Mouse (Mus musculus): ENCODE results near the gene Arid1b.

The Arid1b gene

DNA sequence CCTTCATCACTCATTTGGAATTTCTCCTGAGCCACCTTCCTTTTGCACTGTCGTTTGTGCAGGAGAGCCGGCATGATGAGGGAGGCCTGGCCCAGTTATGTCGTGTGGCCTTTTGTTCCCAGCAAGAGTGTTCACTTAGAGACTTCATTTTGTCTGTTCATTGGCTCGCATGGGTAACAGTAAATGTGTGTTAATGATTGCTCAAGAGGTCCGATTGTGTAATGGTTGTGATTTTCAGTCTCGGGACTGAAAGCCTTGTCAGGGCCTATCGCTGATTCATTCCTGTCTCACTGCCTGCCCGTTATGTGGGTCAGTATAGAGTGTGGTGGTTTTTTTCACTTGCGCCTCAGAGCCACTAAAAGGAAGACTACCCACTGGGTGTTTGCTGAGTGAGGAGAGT, 212.6 kb downstream of the Arid1b start:
- DNase-seq (ENCODE audit: extremely low read depth, low read depth, low spot score), result peak; percentile 69

DNA sequence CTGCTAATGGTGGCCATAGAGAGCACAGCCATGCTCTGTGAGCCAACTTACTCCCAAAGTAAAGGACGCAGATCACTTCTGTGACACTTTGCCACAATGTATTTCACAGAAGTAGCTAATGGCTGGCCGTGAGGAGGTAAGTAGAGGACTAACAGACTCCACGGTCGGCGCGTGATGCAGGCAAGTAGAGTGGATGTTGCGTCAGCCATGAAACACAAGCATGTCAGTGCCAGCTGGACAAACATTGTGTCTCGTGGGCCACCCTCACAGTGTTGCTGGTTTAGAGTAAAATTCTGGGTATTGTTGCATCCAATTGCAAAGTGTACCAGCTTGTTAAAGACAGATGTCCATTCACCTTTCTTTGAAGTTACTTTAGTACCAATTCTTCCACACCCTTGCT, 213.7 kb downstream of the Arid1b start:
- DNase-seq (ENCODE audit: extremely low read depth, low read depth, low spot score), result no peak

DNA sequence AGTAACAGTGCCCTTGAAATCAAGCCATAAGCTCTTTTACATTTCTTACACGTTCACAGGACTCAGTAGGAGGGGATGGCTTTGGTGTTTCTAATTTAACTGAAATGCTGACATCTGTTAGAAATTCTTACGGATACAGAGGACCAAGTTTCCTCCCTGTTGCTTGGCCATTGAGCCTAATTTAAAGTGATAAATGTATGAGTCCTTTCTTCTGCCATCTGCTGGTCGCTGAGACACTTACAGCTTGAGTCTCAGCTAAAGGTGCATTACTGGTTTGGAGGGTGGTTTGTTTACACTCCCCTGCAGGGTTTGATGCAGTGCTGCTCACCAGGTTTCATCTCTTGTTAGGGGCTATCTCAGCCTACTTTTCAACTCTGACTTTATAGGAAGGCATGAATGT, 214.2 kb downstream of the Arid1b start:
- no peak for DNase-seq (ENCODE audit: extremely low read depth, low read depth, low spot score)

DNA sequence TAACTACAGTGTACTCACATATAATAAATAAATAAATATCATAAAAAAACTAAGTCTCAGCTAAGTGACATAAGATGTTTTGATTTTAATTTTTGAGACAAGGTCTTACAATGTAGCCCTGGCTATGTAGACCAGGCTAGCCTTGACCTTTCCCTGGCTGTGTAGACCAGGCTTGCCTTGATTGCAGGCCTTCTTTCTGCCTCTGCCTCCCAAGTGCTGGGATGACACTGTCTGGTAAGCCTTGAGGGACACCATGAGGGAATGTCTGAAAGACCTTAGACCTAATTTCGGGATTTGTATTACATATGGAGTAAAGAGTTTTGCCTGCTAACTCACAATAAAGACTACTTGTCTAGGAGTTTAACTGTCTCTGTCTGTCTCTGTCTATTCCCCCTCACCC, 214.9 kb downstream of the Arid1b start:
- no peak for DNase-seq (ENCODE audit: extremely low read depth, low read depth, low spot score)

DNA sequence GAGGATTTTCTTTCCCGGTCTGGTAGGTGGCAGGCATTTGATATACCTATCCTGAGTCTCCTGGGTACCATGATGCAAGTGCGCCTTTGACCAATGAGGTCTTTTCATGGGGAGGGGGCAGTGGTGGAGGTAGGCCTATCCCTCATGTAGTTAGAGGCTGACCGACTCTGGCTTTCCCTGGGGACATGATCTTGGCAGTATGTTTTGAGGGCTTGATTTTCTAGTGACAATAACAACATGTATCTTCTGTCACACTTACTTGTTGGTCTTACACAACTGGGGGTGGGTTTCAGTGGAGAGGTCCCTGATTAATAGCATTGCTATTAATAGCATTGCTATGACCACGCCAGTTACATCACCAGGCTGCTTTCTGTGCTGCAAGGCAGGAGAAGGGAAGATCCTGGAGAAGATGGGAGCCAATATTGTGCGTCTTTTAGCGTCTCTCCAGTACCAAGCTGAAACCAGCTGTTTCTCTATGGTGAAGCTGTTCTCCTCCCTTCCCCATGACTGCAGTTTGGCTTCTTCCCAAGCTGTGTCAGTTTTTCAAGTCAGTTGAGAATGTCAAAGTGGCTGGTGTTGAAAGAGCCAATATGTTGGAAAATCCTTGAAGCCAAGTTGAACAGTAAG, 216.1 kb downstream of the Arid1b start:
- no peak for DNase-seq (ENCODE audit: extremely low read depth, low read depth, low spot score)

DNA sequence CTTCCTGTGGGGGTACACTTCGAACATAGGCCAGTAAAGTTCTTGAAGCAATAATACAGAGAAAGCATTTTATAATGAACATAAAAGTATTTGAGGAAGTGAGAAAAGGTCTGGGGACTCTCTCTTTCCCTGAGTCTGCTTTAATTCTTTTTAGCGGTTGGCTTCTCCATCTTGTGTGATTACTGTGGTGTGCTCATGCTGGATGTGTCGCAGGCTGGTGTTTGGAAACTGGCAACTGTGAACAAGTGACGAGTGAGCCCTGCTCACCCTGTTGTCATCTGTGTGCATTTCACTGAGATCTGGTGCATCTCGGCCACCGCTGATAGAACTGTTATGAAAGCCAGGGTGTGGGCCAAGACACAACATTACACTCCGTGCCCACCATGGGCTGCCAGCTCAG, 216.8 kb downstream of the Arid1b start:
- DNase-seq (ENCODE audit: extremely low read depth, low read depth, low spot score), result no peak

DNA sequence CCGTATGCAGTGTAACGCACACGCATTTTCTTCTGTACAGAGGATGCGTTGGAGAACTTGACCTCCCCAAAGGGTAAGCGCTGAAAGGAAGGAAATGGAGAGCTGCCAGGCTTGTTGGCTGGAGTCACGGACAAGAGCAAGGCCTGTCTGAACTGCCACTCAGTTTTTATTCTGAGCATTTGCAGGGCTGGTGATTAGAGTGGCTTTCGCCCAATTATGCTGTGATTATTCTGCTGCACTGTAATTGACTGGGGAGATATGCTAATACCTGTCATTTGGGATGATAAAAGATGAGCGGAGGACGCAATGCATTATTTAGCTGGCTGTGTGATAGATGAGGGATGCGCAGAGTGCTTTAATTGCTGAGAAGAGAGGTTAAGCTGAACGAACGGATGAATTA, 218.0 kb downstream of the Arid1b start:
- DNase-seq (ENCODE audit: extremely low read depth, low read depth, low spot score), result no peak

DNA sequence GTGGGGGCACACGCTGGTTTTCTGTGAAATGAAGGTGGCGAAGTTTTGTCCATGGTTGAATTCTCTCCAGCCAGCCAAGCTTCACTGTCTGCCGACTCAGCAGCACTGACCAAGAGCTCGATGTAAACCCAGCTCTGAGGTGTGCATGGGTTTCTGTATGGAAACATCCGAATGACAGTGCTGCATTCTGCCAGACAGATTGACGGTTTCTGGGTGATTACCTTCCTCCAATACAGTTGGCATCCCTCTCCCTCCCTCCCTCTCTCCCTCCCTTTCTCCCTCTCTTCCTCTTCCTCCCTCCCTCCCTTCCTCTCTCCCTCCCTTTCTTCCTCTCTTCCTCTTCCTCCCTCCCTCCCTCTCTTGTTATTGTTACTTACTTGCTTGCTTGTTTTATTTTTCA, 219.3 kb downstream of the Arid1b start:
- DNase-seq (ENCODE audit: extremely low read depth, low read depth, low spot score), result no peak

DNA sequence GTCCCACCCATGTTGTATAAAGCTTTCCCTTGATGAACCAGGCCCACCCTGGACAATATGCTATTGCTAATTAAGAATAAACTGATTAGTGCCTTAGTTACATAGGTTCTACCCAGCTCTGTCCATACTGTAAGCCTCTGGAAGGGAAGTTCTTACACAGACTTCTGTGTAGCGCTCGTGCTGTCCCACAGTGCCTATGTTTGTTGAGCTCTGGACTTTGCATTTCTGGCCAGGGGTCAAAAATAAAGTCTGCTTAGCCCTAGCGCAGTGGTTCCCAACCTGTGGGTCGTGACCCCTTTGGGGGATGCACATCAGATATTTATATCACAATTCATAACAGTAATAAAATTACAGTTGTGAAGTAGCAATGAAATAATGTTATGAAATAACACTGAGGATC, 221.2 kb downstream of the Arid1b start:
- DNase-seq (ENCODE audit: extremely low read depth, low read depth, low spot score), result no peak

DNA sequence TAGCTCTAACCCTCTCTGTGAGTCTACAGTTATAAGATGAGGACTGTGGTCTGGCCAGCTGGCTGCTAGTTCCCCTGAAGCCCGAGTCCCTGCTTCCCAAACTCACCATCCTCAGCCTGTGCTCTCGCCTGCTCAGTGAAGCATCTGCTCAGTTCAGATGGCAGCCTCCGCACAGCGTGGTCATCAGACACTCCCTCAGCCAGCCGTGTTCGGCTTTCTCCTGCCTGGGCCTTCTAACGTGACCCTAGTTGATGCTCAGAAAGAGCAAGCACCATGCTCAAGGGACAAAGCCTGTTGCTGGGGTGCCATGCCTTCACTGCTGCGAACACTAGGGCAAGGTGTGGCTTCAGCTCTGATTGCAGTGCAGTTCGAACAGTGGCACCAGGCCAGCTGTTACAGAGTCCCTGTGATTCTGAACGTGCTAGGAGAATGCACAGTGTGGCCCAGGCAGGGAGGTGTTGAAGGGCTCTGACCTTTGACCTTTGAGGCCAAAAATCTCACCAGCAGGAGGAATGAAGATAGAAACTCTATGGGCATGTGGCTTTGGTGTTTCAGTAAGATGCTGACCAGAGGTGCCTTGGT, 222.9 kb downstream of the Arid1b start:
- no peak for DNase-seq (ENCODE audit: extremely low read depth, low read depth, low spot score)

DNA sequence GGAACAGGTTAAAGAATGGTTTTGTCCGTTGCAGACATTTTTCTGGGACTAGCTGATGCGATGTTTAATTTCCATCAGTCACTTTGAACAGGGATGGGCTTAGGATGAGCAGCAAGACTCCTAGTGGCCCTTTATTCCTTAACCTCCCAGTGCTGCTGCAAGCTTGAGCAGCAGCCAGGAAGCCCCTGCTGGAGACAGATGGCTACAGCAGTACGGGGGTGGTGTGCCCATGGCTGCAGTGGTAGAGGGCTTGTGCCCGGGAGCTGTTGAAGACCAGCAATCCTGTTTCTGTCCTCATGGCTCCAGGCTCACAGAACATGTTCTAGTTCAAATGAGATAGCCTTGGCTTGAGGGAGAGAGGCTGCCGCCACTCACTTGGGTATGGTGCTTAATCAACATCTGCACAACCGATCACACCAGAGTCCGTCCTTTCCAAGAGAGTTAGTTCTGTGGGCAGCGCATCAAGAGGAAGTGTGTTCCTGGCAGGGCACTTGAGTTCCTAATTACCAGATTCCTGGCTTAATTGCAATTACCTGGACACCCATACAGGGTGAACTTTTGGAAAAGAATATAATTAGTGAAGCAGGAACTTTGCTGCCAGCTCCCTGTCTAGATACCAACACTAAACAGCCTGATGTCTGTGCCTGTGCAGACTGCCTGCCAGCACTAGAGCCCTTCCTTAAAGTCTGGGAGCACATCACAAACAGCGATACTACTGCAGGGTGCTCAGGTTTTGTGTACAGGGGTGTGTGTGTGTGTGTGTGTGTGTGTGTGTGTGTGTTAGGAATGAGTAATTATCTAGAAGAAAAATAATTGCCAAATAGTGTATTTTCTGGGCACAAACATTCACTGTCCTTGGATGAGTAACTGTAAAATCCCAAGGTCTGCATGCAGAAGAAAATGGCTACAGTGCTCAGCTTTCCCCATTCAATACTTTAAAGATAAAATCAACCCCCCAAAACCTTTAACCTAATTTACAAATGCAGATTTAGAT, 224.0 kb downstream of the Arid1b start:
- no peak for DNase-seq (ENCODE audit: extremely low read depth, low read depth, low spot score)

DNA sequence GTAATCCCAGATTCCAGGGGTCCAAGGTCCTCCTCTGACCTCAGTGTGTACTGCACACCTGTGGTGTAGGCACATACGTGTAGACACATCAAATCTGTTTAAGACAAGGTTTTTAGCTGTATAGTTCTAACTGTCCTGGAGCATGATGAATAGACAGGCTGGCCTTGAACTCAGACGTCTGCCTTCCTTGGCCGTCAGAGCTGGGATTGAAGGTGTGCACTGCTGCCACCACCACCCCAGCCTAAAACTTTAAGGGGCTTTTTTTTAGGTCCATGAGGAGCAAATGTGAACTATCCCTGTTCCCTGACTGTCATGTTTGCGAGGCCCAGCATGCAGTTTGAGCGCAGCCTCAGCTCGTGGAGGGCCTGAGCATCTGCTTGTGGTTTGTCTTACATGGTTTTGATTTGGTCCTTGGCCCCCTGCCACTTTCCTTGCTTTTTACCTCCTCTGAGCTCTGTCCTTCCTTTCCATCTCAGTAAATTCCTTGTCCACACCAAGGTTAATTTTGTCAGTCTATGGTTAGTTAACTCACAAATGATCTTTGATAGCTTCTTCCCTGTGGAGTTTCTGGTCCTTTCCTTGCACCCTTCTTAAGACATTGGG, 224.9 kb downstream of the Arid1b start:
- no peak for DNase-seq (ENCODE audit: extremely low read depth, low read depth, low spot score)

DNA sequence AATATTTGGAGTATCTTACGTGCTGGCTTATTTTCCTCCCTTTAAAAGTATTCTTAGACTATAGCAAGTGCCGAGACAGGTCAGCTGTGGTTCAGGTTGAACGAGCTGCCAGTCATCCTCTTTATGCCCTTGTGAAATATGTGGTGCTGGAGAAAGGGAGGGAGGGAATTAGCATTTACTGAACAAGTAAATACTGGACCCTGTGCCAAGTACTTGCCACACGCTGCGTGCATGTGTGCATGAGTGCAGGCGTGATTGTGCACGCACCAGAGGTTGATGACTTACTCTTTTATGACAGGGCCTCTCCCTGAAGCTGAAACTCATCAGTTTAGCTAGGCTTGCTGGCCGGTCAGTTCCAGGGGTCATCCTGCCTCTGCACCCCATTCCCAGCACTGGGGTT, 226.9 kb downstream of the Arid1b start:
- peak; percentile 72 for DNase-seq (ENCODE audit: extremely low read depth, low read depth, low spot score)

DNA sequence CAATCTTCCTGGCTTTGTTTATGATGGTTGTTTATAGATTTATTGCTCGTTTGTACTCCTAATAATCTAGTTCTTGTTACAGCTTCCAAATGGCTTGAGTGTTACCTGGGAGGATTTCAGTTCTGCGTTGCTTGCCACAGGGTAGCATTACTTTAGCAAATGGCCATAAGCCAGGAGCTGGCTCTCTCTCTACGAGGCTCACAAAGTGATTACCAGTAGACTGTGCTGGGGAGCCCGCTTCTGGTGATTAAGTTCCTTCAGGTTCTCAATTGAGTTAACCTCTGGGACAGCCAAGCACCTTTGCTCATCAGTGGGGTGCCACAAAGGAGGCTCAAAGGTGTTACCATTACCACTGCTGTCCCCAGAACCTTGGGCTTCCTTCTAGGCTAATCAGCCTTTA, 227.4 kb downstream of the Arid1b start:
- DNase-seq (ENCODE audit: extremely low read depth, low read depth, low spot score), result peak; percentile 45

DNA sequence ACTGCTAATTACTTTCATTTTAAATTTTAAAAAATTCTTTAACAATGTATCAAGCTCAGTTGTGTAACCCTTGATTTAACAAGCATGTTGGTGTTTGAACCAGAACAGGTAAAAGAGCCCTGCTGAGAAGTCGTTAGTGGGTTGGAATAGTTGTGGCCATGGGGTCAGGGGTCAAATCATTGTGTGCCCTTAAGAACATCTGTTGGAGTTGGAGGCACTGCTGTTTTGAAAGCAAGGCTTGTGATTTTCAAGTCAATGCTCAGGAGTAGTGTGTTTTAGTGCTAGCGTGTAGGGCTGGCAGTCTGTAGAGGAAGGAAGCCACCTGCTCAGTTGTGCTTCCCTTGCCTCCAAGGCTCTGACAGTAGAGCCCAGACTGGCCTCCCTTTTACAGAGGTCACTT, 228.7 kb downstream of the Arid1b start:
- no peak for DNase-seq (ENCODE audit: extremely low read depth, low read depth, low spot score)

DNA sequence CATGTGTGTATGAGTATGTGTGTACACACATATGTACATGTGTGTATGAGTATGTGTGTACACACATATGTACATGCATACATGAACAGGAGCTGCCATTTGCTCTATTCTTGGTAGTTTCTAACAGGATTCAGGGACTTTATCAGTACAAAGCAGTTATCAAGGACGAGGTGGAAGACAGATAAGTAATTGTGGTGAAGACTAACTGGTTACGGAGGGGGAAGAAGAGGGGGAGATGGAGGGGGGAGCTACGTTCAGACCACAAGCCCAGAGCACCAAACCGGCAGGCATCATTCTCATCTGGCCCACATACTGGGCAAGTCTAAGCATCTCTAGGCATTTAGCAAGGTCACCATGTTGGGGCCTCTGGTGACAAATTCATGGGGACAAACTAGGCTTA, 230.8 kb downstream of the Arid1b start:
- DNase-seq (ENCODE audit: extremely low read depth, low read depth, low spot score), result no peak

DNA sequence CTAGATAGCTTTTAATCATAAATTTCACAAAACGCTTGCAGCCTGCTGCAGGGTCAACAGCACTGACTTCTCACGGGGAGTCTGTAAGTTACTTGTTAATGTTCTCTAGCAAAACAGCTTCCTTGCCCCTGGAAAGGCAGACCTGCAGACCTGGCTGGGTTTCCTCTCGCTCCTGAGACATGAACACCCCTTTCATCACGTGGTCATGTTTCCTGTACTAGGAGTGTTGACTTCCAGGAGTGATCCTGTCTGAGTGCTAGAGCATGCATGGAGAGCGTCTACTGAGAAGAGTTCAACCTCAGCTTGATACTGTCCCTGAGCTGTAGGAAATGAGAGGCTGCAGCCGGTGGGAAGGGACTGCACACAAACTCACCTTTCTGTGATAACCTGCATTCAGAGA, 233.0 kb downstream of the Arid1b start:
- DNase-seq (ENCODE audit: extremely low read depth, low read depth, low spot score), result no peak

DNA sequence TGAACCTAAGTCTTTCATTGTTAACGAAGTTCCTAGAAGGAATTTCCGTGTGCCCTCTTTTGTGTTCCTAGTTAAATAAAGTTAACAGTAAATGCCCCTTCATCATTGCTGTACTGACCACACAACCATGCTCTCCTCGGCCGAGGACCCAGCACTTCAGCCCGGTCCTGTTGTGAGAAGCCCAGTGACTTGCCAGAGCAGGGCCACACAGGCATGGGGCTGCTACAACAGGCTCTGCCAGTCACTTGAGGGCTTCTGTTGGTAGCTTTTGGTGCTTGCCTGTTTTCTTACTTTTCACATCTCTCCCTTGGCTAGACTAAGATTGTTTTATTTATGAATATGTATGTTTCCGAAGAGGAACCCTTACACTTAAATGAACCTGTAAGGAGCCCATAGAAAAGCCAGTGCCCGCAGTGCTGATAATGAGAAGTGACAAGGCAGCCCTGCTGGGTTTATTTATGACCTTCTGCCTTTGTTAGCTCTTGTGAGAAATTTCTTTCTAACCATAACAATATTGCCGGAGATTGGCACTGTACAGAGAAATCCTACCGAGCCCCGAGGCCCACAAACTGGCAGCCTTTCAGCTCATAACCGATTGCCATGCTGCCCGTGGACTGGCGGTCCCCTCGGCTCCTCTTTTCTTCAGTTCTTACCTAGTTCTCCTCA, 234.0 kb downstream of the Arid1b start:
- DNase-seq (ENCODE audit: extremely low read depth, low read depth, low spot score), result no peak

DNA sequence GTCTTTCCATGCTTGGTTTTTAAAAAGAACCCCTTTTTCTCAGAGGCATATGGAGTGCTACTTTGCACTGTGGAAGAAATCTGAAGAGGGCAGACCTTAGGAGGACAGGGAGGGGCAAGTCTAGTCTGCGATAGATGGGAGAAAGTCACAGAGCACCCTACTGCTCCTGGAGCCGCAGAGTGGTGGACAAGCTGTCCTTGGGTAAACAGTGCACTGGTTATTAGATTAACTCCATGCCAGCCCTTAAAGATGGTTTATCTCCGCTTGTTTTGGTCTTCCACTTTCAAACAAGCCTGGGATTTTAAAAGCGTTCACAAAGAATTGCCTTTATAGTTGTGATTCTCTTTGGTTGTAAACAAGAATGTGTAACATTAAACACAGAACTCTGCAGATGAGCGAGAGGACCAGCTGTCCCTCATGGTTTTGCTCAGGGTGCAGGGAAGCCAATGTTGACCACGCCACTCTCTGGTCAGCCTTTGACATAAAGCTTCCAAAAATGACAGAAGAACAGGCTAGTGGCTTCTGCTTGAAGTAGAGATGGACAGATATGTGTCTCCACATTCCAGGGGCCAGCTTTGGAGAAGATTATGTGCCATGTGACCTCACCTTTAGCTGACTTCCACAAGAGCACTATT, 234.6 kb downstream of the Arid1b start:
- DNase-seq (ENCODE audit: extremely low read depth, low read depth, low spot score), result no peak

DNA sequence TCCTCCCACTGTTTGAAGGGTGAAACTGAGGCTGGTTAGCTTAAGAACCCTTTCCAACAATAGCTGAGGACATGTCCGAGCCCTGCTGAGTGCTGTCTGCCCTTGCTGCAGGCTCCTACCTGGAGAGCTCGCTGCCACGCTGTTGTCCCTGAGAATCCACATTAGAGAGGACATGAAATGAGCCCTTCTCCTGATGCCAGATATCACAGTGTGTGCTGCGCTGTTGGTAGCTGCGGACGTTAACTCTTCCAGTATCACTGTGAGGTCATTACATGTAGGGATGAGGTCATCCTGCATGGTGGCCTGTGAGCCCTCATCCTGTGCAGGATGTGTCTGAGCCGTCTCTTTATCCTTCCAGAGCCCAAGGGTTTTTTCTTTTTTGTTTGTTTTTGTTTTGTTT, 235.9 kb downstream of the Arid1b start:
- DNase-seq (ENCODE audit: extremely low read depth, low read depth, low spot score), result no peak

DNA sequence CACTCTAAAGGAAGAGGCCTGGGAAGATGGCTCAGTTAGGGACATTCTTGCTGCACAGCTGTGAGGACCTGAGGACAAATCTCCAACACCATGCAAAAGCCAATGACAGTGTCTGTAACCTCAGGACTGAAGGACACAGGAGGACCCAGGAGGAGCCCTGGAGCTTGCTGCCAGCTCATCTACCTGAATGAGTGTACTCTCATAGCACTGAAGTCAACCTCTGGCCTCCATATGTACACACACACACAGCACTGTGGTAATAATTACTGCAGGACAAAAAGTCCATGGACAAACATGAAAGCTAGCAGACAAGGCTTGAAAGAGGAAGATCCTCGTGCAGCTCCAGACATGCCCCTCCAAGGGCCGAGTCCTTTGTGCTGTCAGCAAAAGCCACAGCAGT, 238.0 kb downstream of the Arid1b start:
- DNase-seq (ENCODE audit: extremely low read depth, low read depth, low spot score), result no peak
